Mouse (Mus musculus): ENCODE results near the gene Chp2.

- TF ChIP-seq GATA1 (IDR thresholded peaks at IDR 0.05; ENCODE audit: borderline replicate concordance, low read length) (no peak), FLI1 (IDR thresholded peaks at IDR 0.05; ENCODE audit: low read length) (no peak)
Measured at GRCm38 (mm10) chr7:122180720-122181119, 38.6 kb upstream of the Chp2 start.

Measured in megakaryocyte, embryonic 14.5 days (primary cell).